Mouse (Mus musculus): ENCODE data around the gene Tpgs1. TPM values are rescaled to one million over a fixed set of nuclear protein-coding genes. Genes with fewer than 3 reads are reported as not detected.

Gene Tpgs1
- 16.5 to 17.6 TPM (median 17.2 TPM) in 4 replicates for total RNA-seq (2023)

DNA sequence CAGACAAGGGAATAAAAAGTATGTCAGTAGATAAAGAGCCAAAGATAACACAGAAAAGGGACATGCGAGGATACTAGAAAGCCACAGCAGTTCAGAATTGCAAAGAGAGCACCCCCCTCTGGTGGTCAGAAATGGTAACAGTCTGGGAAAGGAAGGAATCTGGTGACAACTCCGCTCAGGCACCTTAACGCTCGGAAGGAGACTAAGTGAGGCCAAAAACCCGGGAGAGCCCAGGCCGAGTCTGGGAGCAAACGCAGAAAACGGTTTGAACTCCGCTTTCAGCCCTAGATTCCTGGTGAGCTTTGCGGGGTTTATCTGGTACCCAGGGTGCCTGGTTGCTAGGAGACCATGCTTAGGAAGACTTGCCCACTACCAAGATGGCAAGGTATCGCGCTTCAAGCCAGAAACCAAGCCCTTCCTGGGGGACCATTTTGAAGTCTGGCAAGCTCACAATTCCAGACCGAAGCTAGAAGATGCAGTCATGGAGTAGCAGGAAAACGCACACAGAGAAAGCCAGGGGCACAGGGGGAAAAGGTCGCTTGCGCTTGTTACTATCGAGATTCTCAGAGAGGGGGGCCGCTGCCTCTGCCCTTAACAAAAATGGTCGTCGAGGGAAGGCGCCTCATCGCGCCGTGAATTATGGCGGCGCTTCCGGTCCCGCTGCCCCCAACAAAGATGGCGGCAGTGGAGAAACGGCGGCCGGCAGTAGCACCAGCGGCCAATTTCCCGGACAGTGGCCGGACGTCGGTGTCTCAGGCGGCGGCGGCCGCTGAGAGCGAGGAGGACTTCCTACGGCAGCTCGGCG lies at the start of gene Tpgs1:
Gene Tpgs1, plus strand, starts transcription at position 599 of the 805 bp plus-strand sequence.

DNA sequence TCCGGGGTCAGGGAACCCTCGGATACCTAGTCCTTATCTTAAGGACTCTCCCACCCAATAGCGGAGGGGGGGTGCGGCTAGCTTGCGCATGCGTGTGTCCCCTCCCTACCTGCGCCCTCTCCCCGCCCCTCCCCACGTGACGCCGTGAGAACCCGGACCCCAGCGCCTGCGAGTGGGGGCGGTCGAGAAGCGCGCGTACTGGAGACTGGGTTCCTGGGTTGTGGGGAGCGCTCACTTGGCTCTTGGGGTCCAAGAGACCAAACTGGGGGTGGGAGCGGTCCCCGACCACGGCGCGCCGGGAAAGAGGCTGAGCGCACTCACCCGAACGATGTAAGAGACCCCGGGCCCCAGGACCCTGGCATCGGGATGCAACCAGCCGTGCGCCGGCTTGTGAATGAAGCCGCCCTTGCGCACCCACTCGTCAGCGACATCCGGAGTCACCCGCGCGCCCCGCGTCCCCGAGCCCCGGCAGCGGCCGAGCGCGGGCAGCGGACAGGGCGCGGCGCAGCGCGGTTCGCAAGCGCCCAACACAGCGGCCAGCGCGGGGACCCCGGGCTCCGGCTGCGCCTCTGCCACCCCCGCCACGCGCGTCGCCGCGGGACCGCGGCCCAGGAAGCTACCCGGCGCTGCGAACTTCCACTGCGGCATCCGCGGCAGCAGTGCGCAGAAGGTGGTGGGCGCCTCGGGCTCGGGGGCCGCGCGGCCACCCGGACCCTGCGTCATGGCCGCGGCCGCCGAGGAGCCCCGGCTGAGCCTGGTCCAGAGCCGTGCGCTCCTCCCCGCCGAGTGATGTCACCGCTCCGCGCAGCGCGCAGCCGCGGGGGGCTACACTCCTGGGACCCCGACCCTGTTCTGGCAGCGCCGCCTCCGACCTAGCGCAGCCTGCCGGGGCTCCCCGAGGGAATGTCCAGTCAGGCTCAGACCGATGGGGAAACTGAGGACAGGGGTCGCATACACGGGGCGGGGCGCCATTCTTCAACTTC lies 31.8 kb upstream of the Tpgs1 start, which contains the start of gene Shc2:
Gene Shc2, minus strand, starts transcription at position 791 of the 983 bp plus-strand sequence.

DNA sequence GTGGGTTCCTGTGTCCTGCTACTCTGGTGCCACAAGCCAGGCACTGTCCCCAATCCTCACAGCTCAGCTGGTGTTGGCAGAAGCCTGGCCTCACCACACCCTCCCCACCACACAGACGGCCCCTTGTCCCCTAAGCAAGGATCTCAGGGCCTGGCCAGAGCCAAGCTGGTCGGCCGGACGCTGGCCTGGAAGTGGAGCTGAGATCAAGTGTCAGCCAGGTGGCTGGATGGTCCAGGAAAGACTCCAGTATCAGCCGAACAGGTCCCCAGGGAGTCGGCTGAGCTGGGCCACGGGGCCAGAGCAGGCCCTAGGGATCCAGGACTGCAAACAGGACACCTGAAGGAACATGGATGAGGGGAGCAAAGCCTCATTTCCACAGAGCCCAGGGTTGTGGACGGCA lies 23.5 kb upstream of the Tpgs1 start, which contains the start of gene Odf3l2:
Gene Odf3l2, minus strand, starts transcription at position 28 of the 400 bp plus-strand sequence.

DNA sequence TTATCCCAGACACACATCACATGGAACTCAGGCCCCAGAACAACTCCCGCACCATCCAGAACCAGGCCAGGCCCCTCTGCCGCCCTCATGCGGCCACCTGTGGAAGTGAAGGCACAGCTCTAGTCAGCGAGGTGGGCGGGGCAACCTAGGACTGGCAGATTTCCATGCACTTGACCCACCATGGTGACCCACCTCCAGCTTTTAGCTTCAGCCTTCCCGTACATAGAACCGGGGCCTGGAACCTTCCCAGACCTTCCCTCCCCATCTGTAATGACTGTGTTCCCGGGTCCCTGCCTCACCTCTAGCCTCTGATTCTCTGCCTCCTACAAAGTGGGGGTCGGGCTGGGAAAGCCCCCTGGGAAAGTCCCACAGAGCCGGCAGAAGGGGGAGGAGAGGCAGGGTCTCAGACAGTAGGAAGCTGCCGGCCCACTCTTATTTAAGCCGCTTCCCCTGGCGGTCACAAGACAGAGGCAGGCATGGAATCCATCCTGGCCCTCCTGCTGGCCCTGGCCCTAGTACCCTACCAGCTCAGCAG lies 5.0 kb upstream of the Tpgs1 start, which contains the start of gene Madcam1:
Gene Madcam1, plus strand, starts transcription at position 429 of the 535 bp plus-strand sequence.

DNA sequence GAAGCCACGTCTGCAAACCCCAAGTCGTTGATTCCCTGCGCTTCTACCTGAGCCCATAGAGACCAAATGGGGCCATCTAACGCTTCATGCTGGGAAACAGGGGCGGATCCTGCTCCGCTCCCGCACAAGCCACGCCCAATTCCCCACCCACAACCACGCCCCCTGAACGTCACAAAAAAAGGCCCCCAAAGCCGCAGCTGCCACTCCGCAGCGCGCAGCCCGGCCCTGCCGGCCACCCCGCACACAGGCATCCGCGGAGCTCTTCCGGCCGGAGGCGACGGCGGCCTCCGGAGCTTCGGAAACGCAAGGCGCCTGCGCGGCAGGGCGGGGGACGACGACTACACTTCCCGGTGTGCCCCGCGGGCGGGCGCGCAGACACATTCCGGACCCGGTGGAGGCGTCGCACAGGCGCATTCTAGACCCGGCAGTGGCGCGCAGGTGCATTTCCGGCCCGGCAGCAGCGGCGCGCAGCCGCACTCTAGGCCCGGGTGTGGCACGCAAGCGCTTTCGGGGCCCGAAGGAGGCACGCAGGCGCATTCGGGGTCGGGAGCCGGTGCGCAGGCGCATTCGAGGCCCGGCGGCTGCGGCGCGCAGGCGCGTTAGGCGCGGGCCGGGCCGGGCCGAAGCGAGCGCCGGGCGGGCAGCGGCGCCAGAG lies 12.5 kb downstream of the Tpgs1 start, which contains the start of gene Cdc34:
Gene Cdc34, plus strand, starts transcription at position 605 of the 655 bp plus-strand sequence.

DNA sequence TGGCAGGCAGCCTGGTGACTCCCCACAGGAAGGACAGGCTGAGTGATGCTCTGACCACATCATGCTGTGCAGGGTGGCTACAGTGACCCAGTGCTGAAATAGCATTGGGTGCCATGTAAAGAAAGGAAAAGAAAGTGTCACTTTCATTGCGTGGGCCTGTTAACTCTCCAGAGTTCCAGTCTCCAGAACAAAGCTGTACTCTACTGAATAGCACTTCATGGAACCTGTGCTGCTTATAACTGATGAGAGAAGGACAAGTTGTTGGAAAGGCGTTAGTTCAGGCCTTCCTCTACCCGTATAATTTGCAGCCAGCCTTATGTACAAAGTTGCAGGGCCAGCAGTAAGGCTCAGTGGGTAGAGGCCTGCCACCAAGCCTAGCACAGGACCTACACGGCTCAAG lies 19.6 kb downstream of the Tpgs1 start, which contains the start of gene Gzmm:
Gene Gzmm, plus strand, starts transcription at position 301 of the 400 bp plus-strand sequence.

DNA sequence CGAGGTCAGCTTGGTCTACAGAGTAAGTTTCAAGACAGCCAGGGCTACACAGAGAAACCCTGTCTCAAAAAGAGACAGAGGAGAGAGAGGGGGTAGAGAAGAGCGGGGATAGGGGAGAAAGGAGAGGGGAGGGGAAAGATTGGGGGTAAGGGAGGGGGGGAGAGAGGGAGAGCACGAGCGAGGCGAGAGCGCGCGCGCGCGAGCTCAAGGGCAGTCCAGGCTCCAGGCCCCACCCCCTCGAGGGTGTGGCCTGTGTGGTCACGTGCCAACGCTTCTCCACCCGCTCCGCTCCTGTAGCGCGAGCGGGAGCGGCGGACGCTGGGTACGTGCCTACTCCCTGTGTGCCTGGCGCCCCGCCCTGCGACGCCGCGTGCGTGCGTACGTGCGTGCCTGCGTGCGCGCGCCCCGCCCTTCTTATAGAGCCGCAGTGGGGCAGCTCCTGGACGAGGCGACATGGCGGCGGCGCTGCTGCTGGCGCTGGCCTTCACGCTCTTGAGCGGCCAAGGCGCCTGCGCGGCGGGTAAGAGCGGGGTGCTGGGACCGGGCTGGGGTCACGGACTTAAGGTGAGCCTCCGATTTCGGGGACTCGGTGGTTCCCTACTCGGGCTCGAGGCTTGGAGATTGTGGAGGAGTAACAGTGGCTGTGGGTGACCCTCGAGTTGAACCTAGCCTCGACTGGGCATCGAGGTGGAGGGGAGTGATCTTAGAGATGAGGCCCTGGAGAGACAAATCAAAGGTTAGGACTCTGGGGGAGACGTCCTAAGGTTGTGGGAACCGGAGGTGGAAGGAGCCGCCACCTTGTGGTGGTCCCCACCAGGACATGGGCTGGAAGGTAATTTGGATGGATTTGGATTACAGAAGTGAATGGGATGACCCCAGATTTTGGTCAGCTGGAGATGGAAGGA lies 35.1 kb downstream of the Tpgs1 start, which contains the start of gene Bsg:
Gene Bsg, plus strand, starts transcription at position 427 of the 905 bp plus-strand sequence.

DNA sequence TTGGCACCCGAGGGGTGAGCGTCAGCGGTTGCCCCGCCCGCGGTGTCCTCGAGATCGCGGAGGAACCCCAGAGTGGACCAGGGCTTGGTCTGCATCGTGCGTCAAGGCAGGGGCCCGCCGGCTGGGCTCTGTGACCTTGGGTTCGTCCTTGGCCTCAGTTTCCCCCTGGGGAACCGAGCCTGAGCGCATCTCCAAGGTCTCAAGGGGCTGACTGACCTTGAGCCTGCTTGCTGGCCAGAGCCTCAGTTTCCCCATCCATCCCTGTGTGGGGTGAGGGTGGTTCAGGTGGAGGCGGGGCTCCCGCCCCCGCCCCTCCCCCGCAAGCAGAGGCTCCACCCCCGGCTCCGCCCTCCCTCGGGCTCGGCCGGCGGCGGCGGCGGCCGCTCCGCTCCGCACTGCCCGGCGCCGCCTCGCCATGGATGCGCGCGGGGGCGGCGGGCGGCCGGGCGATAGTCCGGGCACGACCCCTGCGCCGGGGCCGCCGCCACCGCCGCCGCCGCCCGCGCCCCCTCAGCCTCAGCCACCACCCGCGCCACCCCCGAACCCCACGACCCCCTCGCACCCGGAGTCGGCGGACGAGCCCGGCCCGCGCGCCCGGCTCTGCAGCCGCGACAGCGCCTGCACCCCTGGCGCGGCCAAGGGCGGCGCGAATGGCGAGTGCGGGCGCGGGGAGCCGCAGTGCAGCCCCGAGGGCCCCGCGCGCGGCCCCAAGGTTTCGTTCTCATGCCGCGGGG lies 47.3 kb downstream of the Tpgs1 start, which contains the start of gene Hcn2:
Gene Hcn2, plus strand, starts transcription at position 381 of the 734 bp plus-strand sequence.

Other genes with a start within 250 kb of the Tpgs1 start
- gene Vmn2r83, start 200.6 kb upstream of the Tpgs1 start, total RNA-seq (2023) = not detected in 4 replicates
- gene Plpp2, start 135.6 kb upstream of the Tpgs1 start, total RNA-seq (2023) = 2.9 to 3.5 TPM (median 3.1 TPM) in 4 replicates
- 42.9 to 51.2 TPM (median 44.5 TPM) in 4 replicates for gene Mier2, start 114.2 kb upstream of the Tpgs1 start, total RNA-seq (2023)
- 3.5 TPM in 1 of 4 replicates, not detected in the others for gene Theg, start 82.0 kb upstream of the Tpgs1 start, total RNA-seq (2023)
- not detected in 4 replicates for gene C2cd4c, start 55.3 kb upstream of the Tpgs1 start, total RNA-seq (2023)
- not detected in 4 replicates for gene Shc2, start 31.5 kb upstream of the Tpgs1 start, total RNA-seq (2023)
- not detected in 4 replicates for gene Odf3l2, start 23.6 kb upstream of the Tpgs1 start, total RNA-seq (2023)
- not detected in 4 replicates for gene Madcam1, start 4.8 kb upstream of the Tpgs1 start, total RNA-seq (2023)
- gene Cdc34, start 12.8 kb downstream of the Tpgs1 start, total RNA-seq (2023) = 64.3 to 70.9 TPM (median 67.1 TPM) in 4 replicates
- gene Gzmm, start 19.7 kb downstream of the Tpgs1 start, total RNA-seq (2023) = 2.2 to 3.3 TPM (median 2.8 TPM) in 4 replicates
- gene Bsg, start 35.1 kb downstream of the Tpgs1 start, total RNA-seq (2023) = 93.0 to 101 TPM (median 96.4 TPM) in 4 replicates
- gene Hcn2, start 47.3 kb downstream of the Tpgs1 start, total RNA-seq (2023) = not detected in 4 replicates
- 61.1 to 82.7 TPM (median 70.9 TPM) in 4 replicates for gene Polrmt, start 77.2 kb downstream of the Tpgs1 start, total RNA-seq (2023)
- gene Fgf22, start 85.7 kb downstream of the Tpgs1 start, total RNA-seq (2023) = not detected in 4 replicates
- 47.4 to 62.4 TPM (median 56.4 TPM) in 4 replicates for gene Rnf126, start 97.6 kb downstream of the Tpgs1 start, total RNA-seq (2023)
- gene Fstl3, start 107.9 kb downstream of the Tpgs1 start, total RNA-seq (2023) = 1.5 to 3.1 TPM (median 1.8 TPM) in 4 replicates
- not detected in 4 replicates for gene Prss57, start 121.6 kb downstream of the Tpgs1 start, total RNA-seq (2023)
- 6.0 to 6.7 TPM (median 6.3 TPM) in 4 replicates for gene Palm, start 124.2 kb downstream of the Tpgs1 start, total RNA-seq (2023)
- gene Misp, start 151.6 kb downstream of the Tpgs1 start, total RNA-seq (2023) = not detected in 4 replicates
- gene Ptbp1, start 185.1 kb downstream of the Tpgs1 start, total RNA-seq (2023) = 435 to 450 TPM (median 444 TPM) in 4 replicates
- 0.75 TPM in 1 of 4 replicates, not detected in the others for gene Prtn3, start 205.1 kb downstream of the Tpgs1 start, total RNA-seq (2023)
- gene Plppr3, start 205.3 kb downstream of the Tpgs1 start, total RNA-seq (2023) = 0.56 to 1.1 TPM (median 1.1 TPM) in 4 replicates
- gene Elane, start 216.9 kb downstream of the Tpgs1 start, total RNA-seq (2023) = not detected in 4 replicates
- not detected in 4 replicates for gene Cfd, start 221.5 kb downstream of the Tpgs1 start, total RNA-seq (2023)
- 78.8 to 89.5 TPM (median 83.7 TPM) in 4 replicates for gene Med16, start 239.6 kb downstream of the Tpgs1 start, total RNA-seq (2023)
- gene Gm26602, start 241.5 kb downstream of the Tpgs1 start, total RNA-seq (2023) = not detected in 4 replicates
- 0.39 to 0.63 TPM (median 0.47 TPM) in 4 replicates for gene Kiss1r, start 247.6 kb downstream of the Tpgs1 start, total RNA-seq (2023)